Mouse (Mus musculus) cerebellum, adult 2 months (tissue): ENCODE results near the gene Vwa7. TPM values are rescaled to one million over a fixed set of nuclear protein-coding genes. Genes with fewer than 3 reads are reported as not detected.
"Not testable (repeated sequence)": the region's sequence is repeated elsewhere in the genome, so short reads cannot be mapped to it uniquely, and the experiment has no call there.

Source experiments
- DNase-seq, 2 experiments: peaks; one replicate each; pipeline ENCODE4 v3.0.0; 2021
- H3K27ac ChIP-seq: fragments of 200-500 bp; 2 replicates; pipeline ENCODE4 v1.5.1; 2012; ENCODE audit warnings: low read length, control low read depth, inconsistent platforms; ENCODE audit not compliant: insufficient read depth
- H3K27me3 ChIP-seq: fragments of 200-500 bp; 2 replicates; pipeline ENCODE4 v1.6.1; 2012; ENCODE audit warnings: inconsistent platforms, mild to moderate bottlenecking, low read length, moderate library complexity; ENCODE audit not compliant: control insufficient read depth, insufficient read depth
- H3K4me1 ChIP-seq: fragments of 200-500 bp; 2 replicates; pipeline ENCODE4 v1.6.1; 2011; ENCODE audit warnings: low read length; ENCODE audit not compliant: control insufficient read depth, insufficient read depth
- H3K4me3 ChIP-seq: fragments of 200-500 bp; replicated peaks from 2 replicates; pipeline ENCODE3; 2011; ENCODE audit warnings: mild to moderate bottlenecking, low read depth, low read length, control low read depth; ENCODE audit not compliant: insufficient read depth
- CTCF ChIP-seq: fragments of 200-500 bp; IDR thresholded peaks from 2 replicates; pipeline ENCODE4 v1.5.1; 2011; ENCODE audit warnings: low read depth, mild to moderate bottlenecking, control low read depth, low read length, moderate library complexity, borderline replicate concordance; ENCODE audit not compliant: insufficient read depth
- POLR2A ChIP-seq: fragments of 200-500 bp; IDR thresholded peaks from 2 replicates; pipeline ENCODE4 v1.6.1; 2011; ENCODE audit warnings: low read length, control low read depth, borderline replicate concordance; ENCODE audit not compliant: insufficient read depth
- WGBS: fragments of 180-500 bp; shearing (Covaris S2); methylation state at CpG from one replicate; pipeline ENCODE4 v1.1.7; 2018; 5-methylcytosine and 5-hydroxymethylcytosine counted together
- polyA plus RNA-seq: library from polyadenylated mRNA; depleted of rRNA; stranded (reverse); fragments of >200 nt; gene quantifications from 2 replicates; pipeline ENCODE4 v1.2.3, GENCODE M21; 2012; rRNA removed

Vwa7 gene
- polyA plus RNA-seq = 25.5 and 30.1 TPM in 2 replicates

- Histone ChIP-seq H3K4me1 (peaks cover 39% of the 10 kb centered on the region), H3K27me3 (no peaks in the 10 kb centered on the region), H3K4me3 (peak within 1 kb of the TSS; percentile 48), H3K27ac (peak within 1 kb of the TSS; percentile 91)
- TF ChIP-seq CTCF (no peak), POLR2A (peak; percentile 44; the same call in 1 of the 2 replicates)
- WGBS = 6% methylated on average over 12 of the region's 12 CpGs
- DNase-seq = peak; percentile 86 to 88
Measured at GRCm38 (mm10) chr17:35016376-35016775, at the start of gene Vwa7. Vwa7 (plus strand) TSS chr17:35016579.

GRCm38 (mm10) chr17:34969822-34970221, 46.6 kb upstream of the Vwa7 start, which contains the start of gene Gm20481:
Gm20481 (plus strand) TSS chr17:34969912.
- WGBS = 49% methylated on average over 8 of the region's 11 CpGs

DNA sequence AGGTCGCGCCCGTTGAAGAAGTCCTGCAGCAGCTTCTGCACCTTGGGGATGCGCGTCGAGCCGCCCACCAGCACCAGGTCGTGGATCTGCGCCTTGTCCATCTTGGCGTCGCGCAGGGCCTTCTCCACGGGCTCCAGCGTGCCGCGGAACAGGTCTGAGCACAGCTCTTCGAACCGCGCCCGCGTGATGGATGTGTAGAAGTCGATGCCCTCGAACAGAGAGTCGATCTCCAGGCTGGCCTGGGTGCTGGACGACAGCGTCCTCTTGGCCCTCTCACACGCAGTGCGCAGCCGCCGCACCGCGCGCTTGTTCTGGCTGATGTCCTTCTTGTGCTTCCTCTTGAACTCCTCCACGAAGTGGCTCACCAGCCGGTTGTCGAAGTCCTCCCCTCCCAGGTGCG, 45.5 kb upstream of the Vwa7 start:
- not testable (repeated sequence) for H3K4me1 ChIP-seq, H3K4me3 ChIP-seq, H3K27ac ChIP-seq, DNase-seq, H3K27me3 ChIP-seq
- WGBS = 31% methylated on average over 21 of the region's 37 CpGs

More at GRCm38 (mm10) chr17:34969822-34970221, 46.6 kb upstream of the Vwa7 start, which contains the start of gene Gm20481:
- not testable (repeated sequence) for H3K4me3 ChIP-seq, H3K27me3 ChIP-seq, DNase-seq, H3K27ac ChIP-seq, H3K4me1 ChIP-seq

GRCm38 (mm10) chr17:34971694-34972068, 44.7 kb upstream of the Vwa7 start:
- not testable (repeated sequence) for H3K4me1 ChIP-seq, DNase-seq, H3K27ac ChIP-seq, H3K27me3 ChIP-seq
- peak overlapping the region; percentile 57 for H3K4me3 ChIP-seq
- WGBS = 2% methylated on average over 22 of the region's 43 CpGs

DNA sequence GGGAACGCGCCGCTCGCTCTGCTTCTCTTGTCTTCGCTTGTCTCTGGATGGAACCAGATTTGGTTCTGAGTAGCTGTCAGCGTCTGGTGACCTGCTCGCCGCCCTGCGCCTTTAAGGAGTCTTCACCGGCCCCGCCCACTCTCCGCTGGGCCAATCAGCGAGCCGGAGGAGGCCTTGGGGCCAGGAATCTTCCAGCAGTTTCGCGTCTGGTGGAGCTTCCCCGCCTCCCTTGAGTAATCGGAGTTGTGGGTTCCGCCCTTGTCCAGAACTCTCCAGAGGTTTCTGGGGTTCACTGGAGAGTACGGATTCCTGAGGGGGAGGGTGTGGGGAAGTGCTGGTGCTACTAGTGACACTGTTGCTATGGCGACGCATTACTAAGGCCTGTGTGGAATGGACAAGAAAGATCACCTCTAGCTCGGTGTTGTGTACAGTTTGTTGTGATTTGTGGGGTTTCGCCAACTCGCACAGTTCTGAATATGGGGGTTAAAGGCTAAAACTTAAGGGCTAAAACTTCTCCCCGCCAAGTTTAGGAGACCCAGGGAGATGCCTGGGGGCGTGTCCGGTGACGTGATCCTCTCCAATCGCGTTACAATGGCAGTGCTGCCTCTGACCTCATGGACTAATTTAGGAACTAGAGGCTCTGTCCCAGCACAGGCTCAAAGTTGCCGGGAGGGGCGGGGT, 44.2 kb upstream of the Vwa7 start, which contains the start of the genes Hspa1a and Hspa1l:
TSS of gene Hspa1a (minus strand) at position 88 of the 681 bp plus-strand sequence.
TSS of gene Hspa1l (plus strand) at position 635 of the 681 bp plus-strand sequence.
- under 1% methylated on average over 28 of the region's 33 CpGs for WGBS
- not testable (repeated sequence) for H3K4me1 ChIP-seq, H3K27me3 ChIP-seq, H3K27ac ChIP-seq
- H3K4me3 ChIP-seq = peak within 1 kb of the TSS; percentile 66
- peak; percentile 84 to 91 for DNase-seq
- TF ChIP-seq POLR2A = peak; percentile 56; the same call in 1 of the 2 replicates

DNA sequence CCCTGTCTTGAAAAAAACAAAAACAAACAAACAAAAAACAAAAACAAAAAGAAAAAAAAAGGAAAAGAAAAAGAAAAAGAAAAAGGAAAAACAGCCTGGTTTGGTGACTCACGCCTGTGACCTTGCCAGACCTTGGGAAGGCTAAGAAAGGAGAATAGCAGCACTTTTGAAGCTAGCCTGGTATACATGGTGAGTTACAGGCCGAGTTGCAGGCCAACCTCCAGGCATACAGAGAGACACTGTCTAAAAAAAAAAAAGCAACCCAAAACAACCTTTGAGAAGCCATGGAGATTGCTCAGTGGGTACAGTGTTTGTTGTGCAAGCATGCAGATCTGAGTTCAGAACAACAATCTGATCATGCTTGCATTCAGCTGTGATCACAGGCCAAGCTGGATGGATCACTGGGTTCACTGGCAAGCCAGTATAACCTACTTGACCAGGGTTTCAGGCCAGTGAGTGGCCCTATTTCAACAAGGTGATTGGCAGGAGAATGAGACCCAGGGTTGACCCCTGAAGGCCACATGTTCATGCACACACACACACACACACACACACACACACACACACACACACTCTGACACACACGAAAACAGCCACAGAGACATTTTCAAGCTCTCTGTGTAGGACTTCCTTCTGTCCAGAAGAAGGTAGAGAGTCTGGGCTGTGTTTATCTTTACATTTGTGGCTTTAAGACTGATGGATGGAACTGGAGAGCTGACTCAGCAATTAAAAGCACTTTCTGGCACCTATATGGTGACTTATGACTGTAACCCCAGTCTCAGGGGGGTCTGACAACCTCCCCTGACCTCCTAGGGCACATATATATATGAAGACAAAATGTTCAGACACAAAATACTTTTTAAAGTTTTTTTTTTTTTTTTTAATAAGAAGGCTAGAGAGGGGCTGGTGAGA, 40.5 kb upstream of the Vwa7 start:
- no peak for DNase-seq
- WGBS = 77% methylated on average over 3 of the region's 3 CpGs
- H3K4me1 ChIP-seq = peaks cover under 1% of the 10 kb centered on the region; the same call in 1 of the 2 replicates
- TF ChIP-seq POLR2A (no peak), CTCF (no peak)
- H3K4me3 ChIP-seq = no peak overlapping the region
- H3K27me3 ChIP-seq = no peaks in the 10 kb centered on the region
- H3K27ac ChIP-seq = no peak overlapping the region

- no peaks in the 10 kb centered on the region for H3K27me3 ChIP-seq
- H3K27ac ChIP-seq = no peak overlapping the region
- H3K4me3 ChIP-seq = no peak overlapping the region
- TF ChIP-seq CTCF = no peak
- no peak for TF ChIP-seq POLR2A
- no peak for DNase-seq
- 80% methylated on average over 20 of the region's 20 CpGs for WGBS
- peaks cover 3% of the 10 kb centered on the region; the same call in 1 of the 2 replicates for H3K4me1 ChIP-seq
Measured at GRCm38 (mm10) chr17:34977000-34977399, 39.4 kb upstream of the Vwa7 start.

DNA sequence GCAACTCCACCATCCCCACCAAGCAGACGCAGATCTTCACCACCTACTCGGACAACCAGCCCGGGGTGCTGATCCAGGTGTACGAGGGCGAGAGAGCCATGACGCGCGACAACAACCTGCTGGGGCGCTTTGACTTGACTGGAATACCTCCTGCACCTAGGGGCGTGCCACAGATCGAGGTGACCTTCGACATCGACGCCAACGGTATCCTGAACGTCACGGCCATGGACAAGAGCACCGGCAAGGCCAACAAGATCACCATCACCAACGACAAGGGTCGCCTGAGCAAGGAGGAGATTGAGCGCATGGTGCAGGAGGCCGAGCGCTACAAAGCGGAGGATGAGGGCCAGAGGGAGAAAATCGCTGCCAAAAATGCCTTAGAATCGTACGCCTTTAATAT, 38.1 kb upstream of the Vwa7 start:
- Histone ChIP-seq H3K4me1 (peaks cover 3% of the 10 kb centered on the region; the same call in 1 of the 2 replicates), H3K4me3 (no peak overlapping the region), H3K27me3 (no peaks in the 10 kb centered on the region), H3K27ac (no peak overlapping the region)
- 89% methylated on average over 27 of the region's 27 CpGs for WGBS
- TF ChIP-seq POLR2A (no peak), CTCF (no peak)
- DNase-seq = no peak
